Mouse (Mus musculus) embryonic fibroblast, embryonic 13.5 days (primary cell): ENCODE measurements around the gene Cbl.

ENCODE experiments used
- CTCF ChIP-seq: IDR thresholded peaks from 2 replicates; pipeline ENCODE4 v1.5.1; 2011; ENCODE audit warnings: mild to moderate bottlenecking, control low read depth, low read length, moderate library complexity, borderline replicate concordance; ENCODE audit not compliant: insufficient read depth
- POLR2A ChIP-seq: IDR thresholded peaks from 2 replicates; pipeline ENCODE4 v1.6.1; 2011; ENCODE audit warnings: low read depth, mild to moderate bottlenecking, control low read depth, low read length, moderate library complexity

GRCm38 (mm10) chr9:44107110-44107509 is 126.7 kb downstream of the Cbl start, which contains the start of gene C1qtnf5:
- no peak for TF ChIP-seq CTCF
- TF ChIP-seq POLR2A = peak; percentile 60
